Mouse (Mus musculus): ENCODE results near the gene Bcar3. TPM values are rescaled to one million over a fixed set of nuclear protein-coding genes. Genes with fewer than 3 reads are reported as not detected.

The Bcar3 gene
- polyA plus RNA-seq, 1 experiment from 2014 or later: 4.5 TPM

DNA sequence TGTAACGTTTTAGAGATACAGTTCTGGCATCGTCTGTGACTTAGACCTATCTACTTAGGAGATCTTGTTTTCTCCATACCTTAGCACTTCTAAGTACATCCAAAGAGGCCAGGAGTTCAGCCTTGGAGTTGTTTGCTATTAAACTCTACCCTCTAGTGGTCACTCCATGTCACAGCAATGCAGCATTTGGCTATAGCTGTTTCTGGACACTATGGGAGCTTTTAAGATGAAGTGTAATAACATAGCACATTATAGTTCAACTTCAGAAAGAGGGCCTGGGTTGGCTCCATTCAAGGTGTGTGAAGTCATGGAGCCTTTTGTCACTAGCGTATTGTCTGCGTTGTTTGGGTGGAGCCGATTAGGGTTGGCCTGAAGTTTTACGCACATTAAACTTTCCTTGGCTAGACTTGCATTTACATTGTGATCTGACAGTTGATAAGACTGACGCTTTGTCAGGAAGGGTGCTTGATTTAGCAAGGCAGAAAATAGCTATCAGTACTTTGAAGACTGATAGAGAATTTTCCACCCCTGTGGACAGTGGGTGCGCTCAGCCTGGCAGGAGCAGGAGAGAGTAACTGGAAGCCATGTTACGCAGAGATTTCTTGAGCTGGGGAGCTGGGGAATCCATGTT lies 172.3 kb downstream of the Bcar3 start:
- no peak overlapping the region for H3K4me2 ChIP-seq (ENCODE audit: low read depth, low read length)
- no peaks in the 10 kb centered on the region for H3K36me3 ChIP-seq (ENCODE audit: control insufficient read depth, insufficient read depth)
- peaks cover 25% of the 10 kb centered on the region for H3K27me3 ChIP-seq (ENCODE audit: control insufficient read depth, insufficient read depth, low read length)
- no peak overlapping the region for H3K27ac ChIP-seq (ENCODE audit: low read length)
- WGBS: 40% methylated on average over 9 of the region's 9 CpGs
- H3K9ac ChIP-seq (ENCODE audit: low read length): no peak overlapping the region
- H3K4me1 ChIP-seq (ENCODE audit: control insufficient read depth, insufficient read depth, low read length): peaks cover 9% of the 10 kb centered on the region
- H3K9me3 ChIP-seq (replicated peaks; ENCODE audit: control insufficient read depth, low read length): no peaks in the 10 kb centered on the region
- ATAC-seq (replicated peaks; ENCODE audit: extremely low read depth, insufficient read depth, low FRiP score): no peak
- H3K4me3 ChIP-seq (ENCODE audit: low read length): no peak overlapping the region

DNA sequence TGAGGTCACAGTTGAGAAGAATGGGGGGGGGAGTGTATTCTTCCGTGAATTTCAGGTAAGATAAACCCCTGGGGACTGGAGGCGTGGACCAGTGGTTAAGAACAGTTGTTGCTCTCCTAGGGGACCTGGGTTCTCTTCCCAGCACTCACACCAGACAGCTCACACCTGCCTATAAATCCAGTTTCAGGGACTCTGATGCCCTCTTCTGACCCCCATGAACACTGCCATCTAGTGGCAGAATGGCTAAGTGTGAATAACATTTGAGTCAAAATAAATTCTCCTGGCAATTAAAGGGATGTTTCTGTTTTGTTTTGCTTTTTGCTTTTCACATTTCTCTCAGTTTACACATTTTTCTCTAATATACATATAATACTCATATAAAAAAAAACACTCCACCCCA lies 174.0 kb downstream of the Bcar3 start:
- WGBS: 62% methylated on average over 2 of the region's 2 CpGs
- peaks cover 12% of the 10 kb centered on the region for H3K4me1 ChIP-seq (ENCODE audit: control insufficient read depth, insufficient read depth, low read length)
- H3K9me3 ChIP-seq (replicated peaks; ENCODE audit: control insufficient read depth, low read length): no peaks in the 10 kb centered on the region
- H3K9ac ChIP-seq (ENCODE audit: low read length): no peak overlapping the region
- H3K27ac ChIP-seq (ENCODE audit: low read length): no peak overlapping the region
- no peak for ATAC-seq (replicated peaks; ENCODE audit: extremely low read depth, insufficient read depth, low FRiP score)
- H3K4me2 ChIP-seq (ENCODE audit: low read depth, low read length): no peak overlapping the region
- no peak overlapping the region for H3K4me3 ChIP-seq (ENCODE audit: low read length)
- no peaks in the 10 kb centered on the region for H3K36me3 ChIP-seq (ENCODE audit: control insufficient read depth, insufficient read depth)
- peaks cover 39% of the 10 kb centered on the region for H3K27me3 ChIP-seq (ENCODE audit: control insufficient read depth, insufficient read depth, low read length)

DNA sequence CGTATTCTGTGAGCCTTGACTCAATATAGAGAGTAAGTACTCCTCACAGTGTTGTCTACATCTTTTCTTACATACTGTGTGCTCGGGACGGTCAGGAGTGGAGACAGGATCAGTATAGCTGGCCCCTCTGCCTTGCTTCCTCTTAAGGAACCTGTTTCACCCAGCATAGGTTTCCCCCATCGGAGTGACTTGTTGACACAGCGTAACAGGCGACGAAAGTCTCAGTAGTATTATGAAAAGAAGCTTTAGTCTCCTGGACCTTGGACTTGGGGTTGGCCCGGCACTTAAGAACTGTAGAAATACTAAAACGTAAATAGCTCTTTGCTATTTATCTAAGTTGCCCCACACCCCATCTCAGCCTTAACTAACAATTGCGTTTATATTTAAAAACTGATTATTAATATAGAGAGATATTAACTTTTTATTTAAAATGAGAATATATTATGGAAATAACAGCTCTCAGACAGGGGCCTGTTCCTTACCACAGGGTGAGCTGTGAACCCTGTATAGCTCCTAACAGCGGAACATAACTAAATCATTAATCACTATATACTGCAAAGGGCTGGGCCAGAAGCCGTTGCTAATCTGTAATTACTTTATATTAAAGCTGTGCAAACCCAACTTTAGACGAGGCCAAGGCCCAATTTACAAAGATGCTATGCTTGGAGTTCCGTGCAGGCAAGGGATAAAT lies 176.5 kb downstream of the Bcar3 start:
- WGBS: 77% methylated on average over 14 of the region's 14 CpGs
- no peak overlapping the region for H3K27ac ChIP-seq (ENCODE audit: low read length)
- H3K9ac ChIP-seq (ENCODE audit: low read length): no peak overlapping the region
- no peaks in the 10 kb centered on the region for H3K36me3 ChIP-seq (ENCODE audit: control insufficient read depth, insufficient read depth)
- H3K4me2 ChIP-seq (ENCODE audit: low read depth, low read length): no peak overlapping the region
- H3K4me3 ChIP-seq (ENCODE audit: low read length): no peak overlapping the region
- H3K27me3 ChIP-seq (ENCODE audit: control insufficient read depth, insufficient read depth, low read length): peaks cover 36% of the 10 kb centered on the region
- H3K4me1 ChIP-seq (ENCODE audit: control insufficient read depth, insufficient read depth, low read length): peaks cover 27% of the 10 kb centered on the region
- no peak for ATAC-seq (replicated peaks; ENCODE audit: extremely low read depth, insufficient read depth, low FRiP score)
- H3K9me3 ChIP-seq (replicated peaks; ENCODE audit: control insufficient read depth, low read length): no peaks in the 10 kb centered on the region

DNA sequence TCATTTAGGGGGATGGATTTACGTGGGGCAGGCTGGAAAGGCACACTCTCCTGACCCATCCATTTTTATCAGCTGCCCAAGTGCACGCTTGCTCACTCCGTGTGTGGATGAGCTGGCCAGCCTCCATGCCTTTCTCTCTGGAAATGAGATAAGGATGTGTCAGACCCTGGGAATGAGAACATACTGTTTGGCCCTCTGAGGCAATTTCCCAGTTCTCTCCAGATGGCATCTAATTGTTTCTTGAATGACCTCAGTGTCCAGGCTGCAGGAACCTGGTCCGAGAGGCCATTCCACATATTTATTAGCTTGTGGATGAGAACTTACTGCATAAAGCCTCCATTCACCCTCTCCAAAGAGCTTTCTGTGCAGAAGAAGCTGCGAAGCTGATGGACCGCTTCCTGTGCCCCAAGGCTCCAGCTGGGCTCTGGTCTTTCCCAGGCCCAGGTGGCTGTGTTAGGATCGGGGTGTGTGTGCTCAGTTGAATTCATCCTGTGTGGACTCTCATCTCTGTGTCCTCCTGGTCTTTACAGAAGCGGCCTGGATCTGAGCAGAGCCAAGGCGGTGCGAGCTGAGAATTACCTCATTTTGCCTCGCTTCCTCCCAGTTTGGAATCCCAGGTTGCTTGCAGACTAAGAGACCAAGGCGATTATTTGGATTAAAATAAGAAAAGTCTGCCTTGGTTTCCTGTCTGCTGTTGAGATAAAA lies 177.2 kb downstream of the Bcar3 start:
- H3K4me3 ChIP-seq (ENCODE audit: low read length): no peak overlapping the region
- H3K4me1 ChIP-seq (ENCODE audit: control insufficient read depth, insufficient read depth, low read length): peaks cover 27% of the 10 kb centered on the region
- no peak overlapping the region for H3K4me2 ChIP-seq (ENCODE audit: low read depth, low read length)
- H3K27ac ChIP-seq (ENCODE audit: low read length): peak overlapping the region; percentile 35; the same call in 1 of the 2 replicates
- H3K9me3 ChIP-seq (replicated peaks; ENCODE audit: control insufficient read depth, low read length): no peaks in the 10 kb centered on the region
- peaks cover 36% of the 10 kb centered on the region for H3K27me3 ChIP-seq (ENCODE audit: control insufficient read depth, insufficient read depth, low read length)
- H3K9ac ChIP-seq (ENCODE audit: low read length): no peak overlapping the region
- WGBS: 55% methylated on average over 12 of the region's 12 CpGs
- no peaks in the 10 kb centered on the region for H3K36me3 ChIP-seq (ENCODE audit: control insufficient read depth, insufficient read depth)
- no peak for ATAC-seq (replicated peaks; ENCODE audit: extremely low read depth, insufficient read depth, low FRiP score)

DNA sequence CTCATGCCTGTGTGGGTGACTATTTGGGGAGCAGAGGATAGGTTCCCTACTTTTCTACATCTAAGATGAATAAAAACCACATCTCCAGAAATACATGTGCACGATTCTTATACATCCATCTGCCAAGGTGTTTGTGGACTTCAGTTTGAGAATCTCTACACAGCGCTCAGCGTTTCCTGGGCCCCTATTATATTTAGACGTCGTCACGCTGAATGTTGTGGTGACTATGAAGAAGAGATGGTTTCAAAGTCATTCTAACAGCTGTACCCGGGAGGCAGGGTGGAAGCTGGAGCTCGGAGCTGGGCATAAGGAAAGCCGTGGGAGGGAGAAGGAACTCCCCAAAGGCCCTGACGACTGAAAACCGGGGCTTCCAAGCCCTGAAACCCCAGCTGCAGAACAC lies 178.5 kb downstream of the Bcar3 start:
- no peak for ATAC-seq (replicated peaks; ENCODE audit: extremely low read depth, insufficient read depth, low FRiP score)
- WGBS: 79% methylated on average over 11 of the region's 11 CpGs
- H3K36me3 ChIP-seq (ENCODE audit: control insufficient read depth, insufficient read depth): no peaks in the 10 kb centered on the region

DNA sequence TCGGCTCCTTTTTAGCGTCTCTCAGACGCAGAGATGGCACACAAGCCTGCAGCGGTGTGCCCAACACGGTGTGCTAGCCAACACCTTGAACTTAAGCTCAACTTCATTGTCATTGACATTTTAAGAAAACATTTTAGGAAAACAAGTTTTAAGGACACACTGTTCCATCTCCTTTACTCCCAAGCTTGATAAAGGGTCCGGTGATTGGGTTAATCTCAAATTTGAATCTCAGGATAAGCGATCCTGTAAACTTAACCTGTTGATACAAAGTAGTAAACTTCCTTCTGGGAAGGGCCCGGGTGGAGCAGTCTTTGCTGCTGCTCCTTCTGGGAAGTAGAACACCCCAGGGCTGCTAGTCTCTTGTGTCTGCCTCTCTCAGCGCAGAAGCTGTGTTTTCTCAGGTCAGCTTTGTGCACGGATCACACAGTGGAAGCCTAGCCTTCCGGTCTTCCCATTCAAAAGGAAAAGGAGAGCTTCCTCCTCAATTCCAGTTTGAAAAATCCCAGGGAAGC lies 179.6 kb downstream of the Bcar3 start:
- no peak; the same call in 1 of the 2 replicates for ATAC-seq (replicated peaks; ENCODE audit: extremely low read depth, insufficient read depth, low FRiP score)
- H3K4me1 ChIP-seq (ENCODE audit: control insufficient read depth, insufficient read depth, low read length): peaks cover 27% of the 10 kb centered on the region

More for the DNA sequence above, 178.5 kb downstream of the Bcar3 start:
- no peak overlapping the region for H3K4me3 ChIP-seq (ENCODE audit: low read length)
- no peak overlapping the region for H3K4me2 ChIP-seq (ENCODE audit: low read depth, low read length)
- no peaks in the 10 kb centered on the region for H3K9me3 ChIP-seq (replicated peaks; ENCODE audit: control insufficient read depth, low read length)
- H3K27me3 ChIP-seq (ENCODE audit: control insufficient read depth, insufficient read depth, low read length): peaks cover 42% of the 10 kb centered on the region
- H3K9ac ChIP-seq (ENCODE audit: low read length): no peak overlapping the region
- no peak overlapping the region for H3K27ac ChIP-seq (ENCODE audit: low read length)
- H3K4me1 ChIP-seq (ENCODE audit: control insufficient read depth, insufficient read depth, low read length): peaks cover 27% of the 10 kb centered on the region

DNA sequence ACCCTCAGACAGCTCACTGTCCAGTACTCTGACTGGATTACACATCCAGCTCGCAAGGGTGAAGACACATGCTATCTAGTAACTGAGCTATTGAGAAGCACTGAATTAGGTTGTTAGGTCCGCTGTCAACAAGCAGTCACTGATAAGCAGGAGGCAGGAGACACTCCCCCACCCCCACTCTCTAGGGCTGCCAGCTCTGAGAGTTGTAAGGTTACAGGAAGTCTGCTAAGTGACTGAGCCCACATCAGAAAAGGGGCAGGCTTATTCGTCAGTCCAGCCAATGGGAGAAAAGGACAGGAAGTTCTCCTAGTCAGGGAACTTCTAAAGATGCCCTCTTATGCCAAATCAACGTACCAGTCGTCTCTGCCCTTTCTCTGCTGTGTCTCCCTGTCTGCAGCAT lies 180.1 kb downstream of the Bcar3 start:
- ATAC-seq (replicated peaks; ENCODE audit: extremely low read depth, insufficient read depth, low FRiP score): peak; percentile 82

More for the DNA sequence above, 179.6 kb downstream of the Bcar3 start:
- WGBS: 54% methylated on average over 11 of the region's 11 CpGs
- Histone ChIP-seq H3K36me3 (ENCODE audit: control insufficient read depth, insufficient read depth) (no peaks in the 10 kb centered on the region), H3K27me3 (ENCODE audit: control insufficient read depth, insufficient read depth, low read length) (peaks cover 49% of the 10 kb centered on the region), H3K4me3 (ENCODE audit: low read length) (no peak overlapping the region; the same call in 1 of the 2 replicates), H3K4me2 (ENCODE audit: low read depth, low read length) (peak overlapping the region; percentile 51), H3K27ac (ENCODE audit: low read length) (peak overlapping the region; percentile 41; the same call in 1 of the 2 replicates), H3K9me3 (replicated peaks; ENCODE audit: control insufficient read depth, low read length) (no peaks in the 10 kb centered on the region), H3K9ac (ENCODE audit: low read length) (no peak overlapping the region)

DNA sequence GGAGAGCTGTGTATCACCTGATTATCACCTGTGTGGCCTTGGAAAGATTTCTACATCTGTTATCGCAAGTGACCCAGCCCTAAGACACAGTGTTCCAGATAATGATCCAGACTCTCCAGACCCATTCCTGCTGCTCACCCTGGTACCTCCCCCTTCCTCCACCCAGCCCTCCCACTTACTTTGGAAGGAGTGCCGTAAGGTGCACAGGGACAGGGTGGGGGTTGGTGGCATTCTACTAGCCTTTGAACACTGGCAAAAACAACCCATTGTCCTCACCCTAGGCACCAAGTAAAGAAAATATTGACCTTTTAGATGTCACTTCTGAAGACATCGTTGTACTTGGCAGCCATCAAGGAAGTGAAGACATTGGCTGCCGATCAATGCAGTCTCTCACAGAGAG lies 180.9 kb downstream of the Bcar3 start:
- Histone ChIP-seq H3K9ac (ENCODE audit: low read length) (no peak overlapping the region), H3K27me3 (ENCODE audit: control insufficient read depth, insufficient read depth, low read length) (peaks cover 49% of the 10 kb centered on the region)
- no peak for ATAC-seq (replicated peaks; ENCODE audit: extremely low read depth, insufficient read depth, low FRiP score)

More for the DNA sequence above, 180.1 kb downstream of the Bcar3 start:
- no peak overlapping the region; the same call in 1 of the 2 replicates for H3K4me3 ChIP-seq (ENCODE audit: low read length)
- H3K27ac ChIP-seq (ENCODE audit: low read length): peak overlapping the region; percentile 41; the same call in 1 of the 2 replicates
- WGBS: under 1% methylated on average over 5 of the region's 5 CpGs
- peaks cover 54% of the 10 kb centered on the region for H3K27me3 ChIP-seq (ENCODE audit: control insufficient read depth, insufficient read depth, low read length)
- H3K4me2 ChIP-seq (ENCODE audit: low read depth, low read length): peak overlapping the region; percentile 51
- no peaks in the 10 kb centered on the region for H3K36me3 ChIP-seq (ENCODE audit: control insufficient read depth, insufficient read depth)
- H3K9ac ChIP-seq (ENCODE audit: low read length): no peak overlapping the region
- peaks cover 27% of the 10 kb centered on the region for H3K4me1 ChIP-seq (ENCODE audit: control insufficient read depth, insufficient read depth, low read length)
- H3K9me3 ChIP-seq (replicated peaks; ENCODE audit: control insufficient read depth, low read length): no peaks in the 10 kb centered on the region

More for the DNA sequence above, 180.9 kb downstream of the Bcar3 start:
- Histone ChIP-seq H3K9me3 (replicated peaks; ENCODE audit: control insufficient read depth, low read length) (no peaks in the 10 kb centered on the region), H3K4me1 (ENCODE audit: control insufficient read depth, insufficient read depth, low read length) (peaks cover 27% of the 10 kb centered on the region), H3K4me3 (ENCODE audit: low read length) (no peak overlapping the region), H3K4me2 (ENCODE audit: low read depth, low read length) (no peak overlapping the region), H3K36me3 (ENCODE audit: control insufficient read depth, insufficient read depth) (no peaks in the 10 kb centered on the region), H3K27ac (ENCODE audit: low read length) (no peak overlapping the region)
- 62% methylated on average over 4 of the region's 4 CpGs for WGBS

Measured in heart, embryonic 16.5 days (tissue).